Mouse (Mus musculus) fat pad, adult 2 months (tissue): ENCODE data around the gene Ccdc38.
A peak's percentile ranks its signal among the peaks of the same experiment; 100 is the strongest.

Experiments
- DNase-seq: peaks from one replicate; pipeline ENCODE4 v3.0.0-alpha.2; 2011; ENCODE audit warnings: low read depth, low spot score; ENCODE audit errors: extremely low read depth

Ccdc38 gene

GRCm38 (mm10) chr10:93540431-93541210 lies at the start of gene Ccdc38:
Ccdc38 (plus strand) TSS chr10:93540632.
- no peak for DNase-seq

GRCm38 (mm10) chr10:93500864-93501263 lies 39.6 kb upstream of the Ccdc38 start:
- DNase-seq = no peak

GRCm38 (mm10) chr10:93501346-93501745 lies 39.1 kb upstream of the Ccdc38 start:
- DNase-seq = no peak

- DNase-seq = no peak
Observed at GRCm38 (mm10) chr10:93508383-93508970, 32.0 kb upstream of the Ccdc38 start.

- DNase-seq = peak; percentile 74
Observed at GRCm38 (mm10) chr10:93509532-93510153, 30.8 kb upstream of the Ccdc38 start.

GRCm38 (mm10) chr10:93515419-93515818 lies 25.0 kb upstream of the Ccdc38 start:
- no peak for DNase-seq

- DNase-seq = no peak
Observed at GRCm38 (mm10) chr10:93515927-93516326, 24.5 kb upstream of the Ccdc38 start.

- DNase-seq = no peak
Observed at GRCm38 (mm10) chr10:93517754-93518153, 22.7 kb upstream of the Ccdc38 start.

- DNase-seq = no peak
Observed at GRCm38 (mm10) chr10:93518186-93518585, 22.2 kb upstream of the Ccdc38 start.

GRCm38 (mm10) chr10:93518620-93519019 lies 21.8 kb upstream of the Ccdc38 start:
- DNase-seq = no peak

GRCm38 (mm10) chr10:93519159-93519558 lies 21.3 kb upstream of the Ccdc38 start:
- no peak for DNase-seq

GRCm38 (mm10) chr10:93519756-93520155 lies 20.7 kb upstream of the Ccdc38 start:
- DNase-seq = no peak

- DNase-seq = no peak
Observed at GRCm38 (mm10) chr10:93520994-93521393, 19.4 kb upstream of the Ccdc38 start.

GRCm38 (mm10) chr10:93525329-93525728 lies 15.1 kb upstream of the Ccdc38 start:
- DNase-seq = no peak

- DNase-seq = no peak
Observed at GRCm38 (mm10) chr10:93538287-93538686, 2.1 kb upstream of the Ccdc38 start.

- no peak for DNase-seq
Observed at GRCm38 (mm10) chr10:93538818-93539217, 1.6 kb upstream of the Ccdc38 start.

- DNase-seq = no peak
Observed at GRCm38 (mm10) chr10:93539775-93540430, 529 bp upstream of the Ccdc38 start, which contains the start of gene Amdhd1. Amdhd1 (minus strand) TSS chr10:93540033.

- DNase-seq = no peak
Observed at GRCm38 (mm10) chr10:93541585-93541984, 1.2 kb downstream of the Ccdc38 start.

GRCm38 (mm10) chr10:93542356-93542755 lies 1.9 kb downstream of the Ccdc38 start:
- no peak for DNase-seq

GRCm38 (mm10) chr10:93543176-93543575 lies 2.7 kb downstream of the Ccdc38 start:
- DNase-seq = no peak

- DNase-seq = no peak
Observed at GRCm38 (mm10) chr10:93544172-93544571, 3.7 kb downstream of the Ccdc38 start.
